Mouse (Mus musculus) brain, adult 10 weeks (tissue): ENCODE data around the gene Zfp583. TPM values are rescaled to one million over a fixed set of nuclear protein-coding genes. Genes with fewer than 3 reads are reported as not detected.

ENCODE experiments used
- polyA plus RNA-seq: library from polyadenylated mRNA; stranded (reverse); fragments of 350-450 nt; fragmentation: Illumina TruSeq; extraction: RNeasy Lipid Tissue Mini Kit (QIAGEN cat#74804); gene quantifications from one replicate; pipeline ENCODE4 v1.2.3, GENCODE M21; 2015; ENCODE audit warnings: low read depth, low replicate concordance

Zfp583 gene
- polyA plus RNA-seq: 6.4 TPM

GRCm38 (mm10) chr7:6331233-6331956, at the start of gene Zfp583:
Zfp583 (minus strand) TSS chr7:6331285.

GRCm38 (mm10) chr7:6363047-6363488, 32.0 kb upstream of the Zfp583 start, which contains the start of gene Zfp78:
Zfp78 (plus strand) TSS chr7:6363280.

GRCm38 (mm10) chr7:6343501-6344071, 12.5 kb upstream of the Zfp583 start, which contains the start of gene Gm3854:
Gm3854 (plus strand) TSS chr7:6343759.

GRCm38 (mm10) chr7:6285842-6286705, 45.0 kb downstream of the Zfp583 start, which contains the start of gene Zfp667:
Zfp667 (plus strand) TSS chr7:6286579.

Other genes starting within 250 kb of the Zfp583 start
- 26.4 TPM for gene Zfp787, start 175.3 kb downstream of the Zfp583 start, polyA plus RNA-seq
- gene Zfp444, start 159.1 kb downstream of the Zfp583 start, polyA plus RNA-seq: 38.9 TPM
- gene Galp, start 134.2 kb downstream of the Zfp583 start, polyA plus RNA-seq: not detected
- not detected for gene Zscan5b, start 109.0 kb downstream of the Zfp583 start, polyA plus RNA-seq
- not detected for gene Epp13, start 78.6 kb downstream of the Zfp583 start, polyA plus RNA-seq
- gene Zfp667, start 44.7 kb downstream of the Zfp583 start, polyA plus RNA-seq: 10.2 TPM
- gene Gm3854, start 12.5 kb upstream of the Zfp583 start, polyA plus RNA-seq: 5.1 TPM
- 4.1 TPM for gene Zfp78, start 32.0 kb upstream of the Zfp583 start, polyA plus RNA-seq
- 5.9 TPM for gene Zfp28, start 52.0 kb upstream of the Zfp583 start, polyA plus RNA-seq
- 18.7 TPM for gene Smim17, start 67.4 kb upstream of the Zfp583 start, polyA plus RNA-seq
- gene Gm20715, start 79.0 kb upstream of the Zfp583 start, polyA plus RNA-seq: 0.13 TPM
- 1.2 TPM for gene Olfr1344, start 107.4 kb upstream of the Zfp583 start, polyA plus RNA-seq
- gene Olfr1336, start 124.9 kb upstream of the Zfp583 start, polyA plus RNA-seq: not detected
- gene Olfr1346, start 135.8 kb upstream of the Zfp583 start, polyA plus RNA-seq: not detected
- not detected for gene Olfr5, start 155.7 kb upstream of the Zfp583 start, polyA plus RNA-seq
- not detected for gene Olfr1347, start 168.5 kb upstream of the Zfp583 start, polyA plus RNA-seq
- not detected for gene Olfr1348, start 177.5 kb upstream of the Zfp583 start, polyA plus RNA-seq
- not detected for gene Olfr1349, start 191.7 kb upstream of the Zfp583 start, polyA plus RNA-seq
- gene Olfr1350, start 233.6 kb upstream of the Zfp583 start, polyA plus RNA-seq: not detected